Mouse (Mus musculus) hindbrain, embryonic 10.5 days (tissue): ENCODE measurements at regions not wholly inside any gene's neighbourhood (a gene's known extent, or its start where the extent isn't known, plus 50 kb on each side); places are given as distances from the start of the nearest gene placed in this dataset.

Experiments
- DNase-seq: peaks from one replicate; pipeline ENCODE4 v3.0.0-alpha.2; 2017; ENCODE audit warnings: low spot score
- H3K27ac ChIP-seq: fragments of 300-500 bp; sonication (generic); 2 replicates; pipeline ENCODE4 v1.5.1; 2016; ENCODE audit warnings: mild to moderate bottlenecking, moderate library complexity
- H3K27me3 ChIP-seq: fragments of 300-500 bp; sonication (generic); 2 replicates; pipeline ENCODE4 v1.6.1; 2016; ENCODE audit warnings: mild to moderate bottlenecking; ENCODE audit not compliant: poor library complexity, insufficient read depth, severe bottlenecking
- H3K36me3 ChIP-seq: fragments of 300-500 bp; sonication (generic); 2 replicates; pipeline ENCODE4 v1.6.1; 2016; ENCODE audit warnings: mild to moderate bottlenecking, moderate library complexity
- H3K4me1 ChIP-seq: fragments of 300-500 bp; sonication (generic); replicated peaks from 2 replicates; pipeline ENCODE4 v1.6.1; 2016; ENCODE audit warnings: mild to moderate bottlenecking
- H3K4me3 ChIP-seq: fragments of 300-500 bp; sonication (generic); 2 replicates; pipeline ENCODE4 v1.5.1; 2016; ENCODE audit warnings: mild to moderate bottlenecking, moderate library complexity
- H3K9me3 ChIP-seq: fragments of 300-500 bp; sonication (generic); 2 replicates; pipeline ENCODE4 v1.6.1; 2016; ENCODE audit warnings: mild to moderate bottlenecking, moderate library complexity
- WGBS: fragments of 180-500 bp; shearing (Covaris S2); methylation state at CpG from one replicate; pipeline ENCODE4 v1.1.7; 2016; 5-methylcytosine and 5-hydroxymethylcytosine counted together

GRCm38 (mm10) chr13:31107434-31107833 lies 133.4 kb downstream of the Gm5447 start:
- no peaks in the 10 kb centered on the region for H3K27me3 ChIP-seq

GRCm38 (mm10) chr13:31109231-31109630 lies 135.2 kb downstream of the Gm5447 start:
- no peaks in the 10 kb centered on the region for H3K36me3 ChIP-seq
- 86% methylated on average over 2 of the region's 2 CpGs for WGBS
- no peaks in the 10 kb centered on the region for H3K9me3 ChIP-seq
- H3K4me3 ChIP-seq = no peak overlapping the region
- no peaks in the 10 kb centered on the region for H3K4me1 ChIP-seq
- no peak overlapping the region for H3K27ac ChIP-seq
- no peak for DNase-seq
- H3K27me3 ChIP-seq = no peaks in the 10 kb centered on the region

More at GRCm38 (mm10) chr13:31107434-31107833, 133.4 kb downstream of the Gm5447 start:
- 76% methylated on average over 2 of the region's 2 CpGs for WGBS
- Histone ChIP-seq H3K27ac (no peak overlapping the region), H3K4me3 (no peak overlapping the region), H3K9me3 (no peaks in the 10 kb centered on the region), H3K36me3 (no peaks in the 10 kb centered on the region), H3K4me1 (no peaks in the 10 kb centered on the region)
- DNase-seq = no peak

GRCm38 (mm10) chr13:31122689-31123088 lies 148.7 kb downstream of the Gm5447 start:
- Histone ChIP-seq H3K27me3 (no peaks in the 10 kb centered on the region), H3K4me3 (no peak overlapping the region), H3K36me3 (no peaks in the 10 kb centered on the region), H3K4me1 (no peaks in the 10 kb centered on the region), H3K27ac (no peak overlapping the region), H3K9me3 (no peaks in the 10 kb centered on the region)
- 74% methylated on average over 2 of the region's 2 CpGs for WGBS
- DNase-seq = no peak

- H3K4me1 ChIP-seq = no peaks in the 10 kb centered on the region
- 91% methylated on average over 4 of the region's 4 CpGs for WGBS
- DNase-seq = no peak
- no peaks in the 10 kb centered on the region for H3K9me3 ChIP-seq
- no peak overlapping the region for H3K4me3 ChIP-seq
- H3K36me3 ChIP-seq = no peaks in the 10 kb centered on the region
- no peak overlapping the region for H3K27ac ChIP-seq
- H3K27me3 ChIP-seq = no peaks in the 10 kb centered on the region
These were observed 150.7 kb downstream of the Gm5447 start for GRCm38 (mm10) chr13:31124547-31125216.

GRCm38 (mm10) chr13:31132501-31132900 lies 158.5 kb downstream of the Gm5447 start:
- H3K27me3 ChIP-seq = no peaks in the 10 kb centered on the region
- H3K9me3 ChIP-seq = no peaks in the 10 kb centered on the region
- DNase-seq = no peak
- no peaks in the 10 kb centered on the region for H3K4me1 ChIP-seq
- H3K36me3 ChIP-seq = no peaks in the 10 kb centered on the region
- no peak overlapping the region for H3K4me3 ChIP-seq
- WGBS = 87% methylated on average over 5 of the region's 5 CpGs
- H3K27ac ChIP-seq = no peak overlapping the region

GRCm38 (mm10) chr13:31139686-31140085 lies 165.7 kb downstream of the Gm5447 start:
- Histone ChIP-seq H3K36me3 (no peaks in the 10 kb centered on the region), H3K9me3 (no peaks in the 10 kb centered on the region), H3K27ac (no peak overlapping the region), H3K4me3 (no peak overlapping the region), H3K27me3 (no peaks in the 10 kb centered on the region), H3K4me1 (no peaks in the 10 kb centered on the region)
- DNase-seq = no peak
- 84% methylated on average over 3 of the region's 3 CpGs for WGBS

- WGBS = 70% methylated on average over 1 of the region's 1 CpGs
- H3K9me3 ChIP-seq = no peaks in the 10 kb centered on the region
These were observed 173.3 kb downstream of the Gm5447 start for GRCm38 (mm10) chr13:31147323-31147722.

GRCm38 (mm10) chr13:31154066-31154465 lies 180.1 kb downstream of the Gm5447 start:
- H3K4me1 ChIP-seq = no peaks in the 10 kb centered on the region
- H3K9me3 ChIP-seq = no peaks in the 10 kb centered on the region
- no peaks in the 10 kb centered on the region for H3K27me3 ChIP-seq
- no peak overlapping the region for H3K4me3 ChIP-seq
- no peak for DNase-seq
- 77% methylated on average over 3 of the region's 3 CpGs for WGBS
- H3K27ac ChIP-seq = no peak overlapping the region
- H3K36me3 ChIP-seq = no peaks in the 10 kb centered on the region

More at GRCm38 (mm10) chr13:31147323-31147722, 173.3 kb downstream of the Gm5447 start:
- Histone ChIP-seq H3K4me3 (no peak overlapping the region), H3K4me1 (no peaks in the 10 kb centered on the region), H3K36me3 (no peaks in the 10 kb centered on the region), H3K27ac (no peak overlapping the region), H3K27me3 (no peaks in the 10 kb centered on the region)
- no peak for DNase-seq

- Histone ChIP-seq H3K36me3 (no peaks in the 10 kb centered on the region), H3K9me3 (no peaks in the 10 kb centered on the region), H3K4me3 (no peak overlapping the region), H3K4me1 (no peaks in the 10 kb centered on the region), H3K27ac (no peak overlapping the region), H3K27me3 (no peaks in the 10 kb centered on the region)
- DNase-seq = no peak
- 90% methylated on average over 6 of the region's 6 CpGs for WGBS
These were observed 190.0 kb downstream of the Gm5447 start for GRCm38 (mm10) chr13:31163878-31164495.

GRCm38 (mm10) chr13:31166286-31166685 lies 192.3 kb downstream of the Gm5447 start:
- DNase-seq = no peak
- Histone ChIP-seq H3K4me3 (no peak overlapping the region), H3K9me3 (no peaks in the 10 kb centered on the region), H3K27me3 (no peaks in the 10 kb centered on the region), H3K36me3 (no peaks in the 10 kb centered on the region), H3K4me1 (no peaks in the 10 kb centered on the region), H3K27ac (no peak overlapping the region)
- 78% methylated on average over 5 of the region's 5 CpGs for WGBS

GRCm38 (mm10) chr13:31168854-31169253 lies 194.8 kb downstream of the Gm5447 start:
- no peak overlapping the region for H3K4me3 ChIP-seq
- H3K27me3 ChIP-seq = no peaks in the 10 kb centered on the region
- H3K4me1 ChIP-seq = no peaks in the 10 kb centered on the region
- WGBS = 85% methylated on average over 2 of the region's 2 CpGs
- H3K9me3 ChIP-seq = no peaks in the 10 kb centered on the region
- no peak for DNase-seq
- H3K27ac ChIP-seq = no peak overlapping the region
- no peaks in the 10 kb centered on the region for H3K36me3 ChIP-seq

GRCm38 (mm10) chr13:31171751-31172150 lies 197.7 kb downstream of the Gm5447 start:
- H3K4me1 ChIP-seq = no peaks in the 10 kb centered on the region
- no peak overlapping the region for H3K27ac ChIP-seq
- no peaks in the 10 kb centered on the region for H3K9me3 ChIP-seq
- H3K27me3 ChIP-seq = no peaks in the 10 kb centered on the region
- 89% methylated on average over 2 of the region's 2 CpGs for WGBS
- no peak overlapping the region for H3K4me3 ChIP-seq
- H3K36me3 ChIP-seq = no peaks in the 10 kb centered on the region
- DNase-seq = no peak

- Histone ChIP-seq H3K27me3 (no peaks in the 10 kb centered on the region), H3K27ac (no peak overlapping the region), H3K36me3 (no peaks in the 10 kb centered on the region), H3K4me3 (no peak overlapping the region), H3K4me1 (no peaks in the 10 kb centered on the region), H3K9me3 (no peaks in the 10 kb centered on the region)
- 96% methylated on average over 5 of the region's 5 CpGs for WGBS
- no peak for DNase-seq
These were observed 198.6 kb downstream of the Gm5447 start for GRCm38 (mm10) chr13:31172580-31172979.
